Mouse (Mus musculus) lung, adult 2 months (tissue): Measurements from ENCODE around the gene Eif2b1.
A peak's percentile ranks its signal among the peaks of the same experiment; 100 is the strongest.

Experiments
- CTCF ChIP-seq: fragments of 200-500 bp; IDR thresholded peaks from 2 replicates; pipeline ENCODE4 v1.5.1; 2011; ENCODE audit warnings: mild to moderate bottlenecking, low read length, control low read depth; ENCODE audit not compliant: insufficient read depth
- POLR2A ChIP-seq: fragments of 200-500 bp; IDR thresholded peaks from 2 replicates; pipeline ENCODE4 v1.6.1; 2011; ENCODE audit warnings: low read depth, mild to moderate bottlenecking, control low read depth, low read length, borderline replicate concordance; ENCODE audit errors: extremely low read depth

DNA sequence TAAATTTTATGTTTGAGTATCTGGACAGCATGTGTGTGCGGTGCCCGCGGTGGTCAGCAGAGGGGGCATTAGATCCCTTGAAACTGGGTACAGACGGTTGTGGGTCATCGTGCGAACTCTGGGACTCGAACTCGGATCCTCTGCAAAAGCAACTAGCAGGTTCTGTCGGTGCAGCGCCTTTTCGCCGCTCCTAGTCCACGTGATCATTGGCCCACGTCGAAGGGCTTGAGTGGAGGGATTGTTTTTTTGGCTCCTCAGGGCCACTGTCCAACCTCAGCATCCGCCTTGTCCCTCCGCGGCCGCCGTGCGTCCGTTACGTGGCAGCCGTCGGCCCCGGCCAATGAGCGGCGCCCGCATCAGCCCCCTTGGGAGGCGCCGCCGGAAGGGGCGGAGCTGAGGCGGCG lies 38.5 kb downstream of the Eif2b1 start, which contains the start of gene Tmed2:
- TF ChIP-seq POLR2A (no peak), CTCF (peak; percentile 37)
